Mouse (Mus musculus) right cerebral cortex, adult 2 months (tissue): ENCODE measurements around the gene Ppia.
"Not testable (repeated sequence)": the region's sequence is repeated elsewhere in the genome, so short reads cannot be mapped to it uniquely, and the experiment has no call there.

ENCODE experiments used
- DNase-seq, 2 experiments: peaks; one replicate each; pipeline ENCODE4 v3.0.0; 2021 to 2022; ENCODE audit warnings: low spot score in 2 of 2

Gene Ppia

DNA sequence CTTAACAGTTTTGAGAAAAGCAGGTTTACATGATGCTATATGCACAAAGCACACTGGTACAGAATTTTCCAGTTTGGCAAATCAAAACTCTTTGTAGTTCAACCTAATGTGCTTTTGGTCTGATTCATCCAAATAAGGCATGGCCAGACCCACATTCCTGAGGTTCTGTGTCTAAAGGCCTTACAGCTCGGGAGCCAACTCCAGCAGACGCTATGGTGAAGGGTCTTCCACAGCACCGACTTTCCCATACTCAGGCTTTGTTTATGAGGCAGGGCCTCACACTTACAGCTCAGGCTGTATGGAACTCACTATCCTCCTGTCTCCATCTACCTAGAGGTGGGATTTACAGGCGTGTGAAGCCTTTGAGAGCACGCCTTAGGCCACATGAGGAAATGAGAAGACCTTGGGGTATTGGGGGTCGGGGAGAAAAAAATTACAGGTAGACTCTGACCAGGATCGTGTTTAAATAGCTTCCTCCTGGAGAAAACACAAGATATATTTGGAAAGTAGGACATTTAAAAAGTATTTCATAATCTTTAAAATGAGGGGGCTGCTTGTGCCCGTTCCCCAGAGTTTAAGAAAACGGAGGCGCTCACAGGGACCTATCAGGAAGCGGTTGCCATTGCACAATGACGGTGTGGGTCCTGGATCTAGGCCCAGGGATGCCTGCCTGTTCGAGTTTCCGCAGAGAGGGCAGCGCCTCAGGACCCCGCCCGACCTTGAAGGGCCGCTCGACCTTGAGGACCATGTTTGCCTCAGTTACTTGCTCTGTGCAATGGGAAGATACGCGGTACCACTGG, at the start of gene Ppia:
Gene Ppia (plus strand): TSS at position 693 of the 800 bp plus-strand sequence.
- DNase-seq: no peak

DNA sequence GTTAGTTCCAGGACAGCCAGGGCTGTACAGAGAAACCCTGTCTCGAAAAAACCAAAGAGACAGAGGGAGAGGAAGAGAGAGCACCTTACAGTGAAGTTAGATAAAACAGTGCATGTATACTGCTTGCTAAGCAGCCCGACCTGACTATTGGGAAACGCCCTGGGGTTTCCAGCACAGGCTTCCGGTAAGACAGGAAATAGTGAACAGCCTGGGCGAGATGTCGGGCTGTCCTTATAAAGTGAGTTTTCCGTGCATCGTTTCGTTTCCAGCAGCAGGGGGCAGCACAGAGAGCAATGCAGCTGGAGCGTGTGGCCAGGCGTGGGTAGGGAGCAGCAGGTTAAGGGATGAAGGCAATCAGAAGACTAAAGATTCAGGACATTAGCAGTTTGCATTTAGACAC, 49.4 kb upstream of the Ppia start:
- DNase-seq: peak; percentile 56 to 68

DNA sequence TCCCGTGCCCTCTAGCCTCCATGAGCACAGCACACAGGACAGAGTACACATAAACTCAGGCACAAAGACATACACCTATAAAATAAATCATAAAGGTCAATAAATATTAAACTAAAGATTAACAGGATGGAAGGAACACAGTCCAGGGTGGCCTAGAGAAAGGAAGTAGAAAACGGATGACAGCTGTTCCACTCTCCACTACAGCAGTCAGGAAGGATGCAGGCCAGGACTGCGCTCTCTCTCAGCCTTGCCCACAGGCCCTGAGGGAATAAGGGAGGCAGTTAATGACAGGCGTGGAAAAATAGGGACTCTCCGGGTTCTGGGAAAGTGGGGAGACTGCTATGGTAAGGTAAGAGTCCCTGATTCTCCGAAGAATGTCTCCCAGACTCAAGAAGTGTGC, 48.8 kb upstream of the Ppia start:
- no peak for DNase-seq

DNA sequence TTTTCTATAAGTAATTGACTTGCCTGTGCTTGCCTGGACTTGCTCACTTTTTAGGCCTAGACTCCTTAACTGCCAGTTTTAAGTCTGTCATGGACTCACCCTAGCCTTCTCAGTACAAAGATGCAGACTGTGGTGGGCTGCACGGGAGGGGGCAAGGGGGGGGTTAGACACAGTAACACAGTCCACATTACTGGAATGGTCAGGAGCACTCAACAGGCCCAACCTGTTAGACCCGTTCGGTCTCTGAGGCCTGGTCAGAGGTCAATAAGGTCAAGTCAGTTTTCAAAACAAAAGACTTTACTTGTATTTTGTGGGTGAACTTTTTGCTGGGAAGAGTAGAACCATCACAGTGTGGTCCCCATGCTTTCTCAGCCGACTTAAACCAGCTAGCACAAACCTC, 48.1 kb upstream of the Ppia start:
- DNase-seq: no peak

DNA sequence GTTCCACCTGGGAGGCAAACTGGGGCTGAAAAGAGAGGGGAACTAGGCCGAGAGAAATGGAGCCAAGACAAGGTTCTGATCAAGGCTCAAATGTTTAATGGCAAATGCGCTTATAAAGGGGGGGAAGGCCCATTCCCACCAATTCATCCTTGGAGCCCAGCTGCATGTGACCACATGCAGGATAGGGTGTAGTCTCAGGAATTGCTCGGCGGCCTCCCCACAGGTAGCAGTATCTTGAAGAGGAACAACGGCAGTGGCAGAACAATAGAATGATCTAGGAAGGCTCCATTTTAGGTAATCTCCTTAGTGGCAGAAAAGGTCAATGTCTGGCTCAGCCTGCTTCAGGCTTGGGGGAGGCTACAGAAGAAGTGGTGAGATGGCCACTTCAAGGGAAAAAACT, 47.3 kb upstream of the Ppia start:
- not testable (repeated sequence) for DNase-seq

DNA sequence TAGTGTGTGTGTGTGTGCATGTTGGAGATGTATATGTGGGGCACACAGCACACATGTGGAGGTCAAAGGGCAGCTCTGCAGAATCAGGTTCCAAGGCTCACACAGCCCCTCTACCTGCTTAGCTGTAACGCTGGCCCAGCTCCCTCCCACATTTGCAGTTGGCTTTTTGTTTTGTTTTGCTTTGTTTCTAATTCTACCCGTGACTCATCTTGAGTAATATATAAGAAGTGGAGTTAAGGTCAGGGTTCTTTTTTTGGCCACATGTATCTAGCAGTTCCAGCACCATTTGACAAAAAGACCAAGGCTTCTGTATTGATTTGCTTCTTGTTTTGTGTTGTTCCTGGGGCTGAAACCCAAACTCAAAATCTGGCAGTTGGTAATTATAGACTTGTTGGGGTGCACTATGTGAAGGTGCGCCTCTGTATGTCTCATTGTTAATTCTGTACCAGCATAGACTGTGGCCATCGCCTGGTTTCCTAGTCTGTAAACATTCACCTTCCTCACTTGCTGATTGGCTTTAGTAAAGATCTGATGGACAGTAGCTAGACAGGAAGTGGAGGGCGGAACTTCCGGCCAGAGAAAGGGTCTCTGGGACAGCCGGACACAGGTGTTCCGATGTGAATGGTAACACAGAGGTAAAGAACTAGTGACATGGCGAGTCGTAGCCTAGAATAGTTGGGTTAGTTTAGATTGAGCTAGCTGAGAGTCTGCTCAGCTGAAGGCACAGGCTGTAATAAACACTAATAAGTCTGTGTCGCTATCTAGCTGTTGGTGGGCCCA, 43.7 kb upstream of the Ppia start:
- no peak for DNase-seq

DNA sequence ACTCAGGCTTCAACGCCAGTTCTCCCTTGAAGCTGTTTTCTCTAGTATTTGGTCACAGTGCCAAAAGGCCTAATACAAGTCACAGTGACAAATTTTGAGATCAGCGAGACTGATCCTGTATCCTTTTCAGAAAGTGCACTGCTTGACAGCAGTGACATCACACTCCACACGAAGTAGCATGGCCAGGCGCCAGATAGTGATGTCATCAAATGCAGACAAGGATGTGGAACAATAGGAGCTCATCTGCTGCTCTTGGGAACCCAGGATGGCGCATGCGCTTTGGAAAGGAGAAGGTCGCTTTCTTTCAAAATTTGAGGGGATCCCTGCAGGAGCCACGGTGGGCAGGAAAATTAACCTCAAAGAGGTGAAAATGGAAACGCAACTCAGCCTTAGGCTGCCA, 42.5 kb upstream of the Ppia start:
- DNase-seq: no peak

DNA sequence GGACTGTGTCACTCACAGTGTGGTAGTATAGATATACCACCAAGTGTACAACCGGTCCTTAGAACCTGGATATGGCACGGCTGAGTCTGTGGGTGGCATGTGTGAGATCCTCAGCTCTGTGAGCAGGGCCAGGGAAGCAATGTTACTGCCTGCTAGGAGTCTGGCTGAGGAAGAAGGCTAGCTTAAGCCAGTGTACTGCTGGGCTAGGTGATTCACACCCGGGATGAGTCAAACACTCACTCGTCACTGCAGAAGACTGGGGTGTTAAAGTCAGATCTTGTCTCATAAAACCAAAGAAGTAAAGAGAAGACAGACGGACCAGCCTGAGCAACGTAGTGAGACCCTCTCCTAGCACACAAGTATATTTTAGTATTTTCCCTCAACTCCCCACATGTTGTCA, 34.3 kb upstream of the Ppia start:
- DNase-seq: no peak

DNA sequence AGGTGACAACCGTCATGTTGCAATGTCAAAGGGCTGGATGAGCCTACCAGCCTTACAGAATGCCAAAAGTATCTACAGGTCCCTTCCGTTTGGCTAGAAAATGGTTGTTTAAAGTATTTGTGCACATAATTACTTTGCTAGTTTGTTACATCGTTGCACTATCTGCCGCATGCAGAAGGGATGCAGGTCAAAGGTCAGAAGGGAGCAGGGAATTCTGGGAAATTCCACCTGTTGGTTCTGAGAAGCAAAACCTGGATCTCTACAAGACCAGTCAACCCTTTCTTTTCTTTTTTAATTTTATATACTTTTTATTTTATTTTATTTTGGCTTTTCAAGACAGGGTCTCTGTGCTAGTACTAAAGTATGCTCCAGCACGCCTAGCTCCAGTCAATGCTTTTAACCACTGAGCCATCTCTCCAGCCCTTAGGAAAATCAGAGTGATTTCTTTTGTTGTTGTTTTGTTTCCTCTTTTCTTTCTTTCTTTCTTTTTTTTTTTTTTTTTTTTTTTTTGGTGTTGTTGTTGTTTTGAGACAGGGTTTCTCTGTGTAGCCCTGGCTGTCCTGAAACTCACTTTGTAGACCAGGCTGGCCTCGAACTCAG, 27.0 kb upstream of the Ppia start:
- no peak for DNase-seq

DNA sequence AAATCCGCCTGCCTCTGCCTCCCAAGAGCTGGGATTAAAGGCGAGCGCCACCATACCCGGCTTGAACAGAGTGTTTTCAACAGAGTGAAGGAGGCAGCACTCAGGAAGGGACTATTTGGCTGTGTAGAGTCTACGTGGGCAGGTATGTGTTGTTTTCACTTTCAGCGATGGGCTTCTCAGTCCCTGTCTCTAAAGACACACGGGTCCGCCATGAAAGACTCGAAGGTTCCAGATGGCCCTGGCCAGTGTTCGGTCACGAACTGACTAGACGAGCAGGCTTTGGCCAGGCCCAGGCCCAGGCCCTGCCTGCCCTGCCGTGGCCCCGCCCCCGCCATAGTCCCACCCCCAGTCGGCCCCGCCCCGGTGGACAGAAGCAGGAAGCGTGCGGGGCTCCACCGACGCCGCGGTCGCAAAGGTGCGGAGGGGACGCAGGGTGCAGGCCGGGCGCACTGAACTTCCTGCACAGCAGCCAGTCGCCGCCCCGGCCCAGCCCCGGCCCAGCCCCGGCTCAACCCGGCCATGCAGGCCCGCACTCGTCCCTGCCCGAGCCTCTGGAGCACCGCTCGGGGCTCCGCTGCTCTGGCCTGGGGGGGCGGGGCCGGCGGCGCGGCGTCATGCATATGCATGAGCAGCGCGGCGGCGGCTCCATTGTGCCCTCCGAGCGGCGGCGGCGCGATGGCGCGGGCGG, 26.4 kb upstream of the Ppia start, which contains the start of gene Zmiz2:
Gene Zmiz2 (plus strand): TSS at position 349 of the 688 bp plus-strand sequence.
- DNase-seq: peak; percentile 90 to 96

DNA sequence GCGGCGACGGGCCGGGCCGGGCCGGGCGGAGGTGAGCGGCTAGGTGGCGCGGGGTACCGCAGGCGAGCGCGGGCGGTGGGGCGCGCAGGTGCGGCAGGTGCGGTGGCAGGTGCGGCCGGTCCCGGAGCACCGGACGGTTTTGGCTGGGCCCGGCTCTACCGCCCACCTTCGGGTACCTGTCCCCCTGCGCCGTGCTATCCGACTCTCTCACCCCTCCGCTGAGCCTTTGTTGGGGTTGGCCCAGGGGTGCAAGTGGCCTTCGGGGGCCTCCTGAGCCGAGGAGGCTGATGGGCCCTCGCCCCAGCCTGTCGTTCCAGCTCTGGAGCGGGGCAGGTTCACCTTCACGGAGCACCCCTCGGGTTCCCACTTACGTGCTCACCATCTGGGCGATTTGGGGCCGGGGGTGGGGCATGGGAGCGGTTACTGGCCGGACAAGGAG, 25.7 kb upstream of the Ppia start:
- no peak for DNase-seq

DNA sequence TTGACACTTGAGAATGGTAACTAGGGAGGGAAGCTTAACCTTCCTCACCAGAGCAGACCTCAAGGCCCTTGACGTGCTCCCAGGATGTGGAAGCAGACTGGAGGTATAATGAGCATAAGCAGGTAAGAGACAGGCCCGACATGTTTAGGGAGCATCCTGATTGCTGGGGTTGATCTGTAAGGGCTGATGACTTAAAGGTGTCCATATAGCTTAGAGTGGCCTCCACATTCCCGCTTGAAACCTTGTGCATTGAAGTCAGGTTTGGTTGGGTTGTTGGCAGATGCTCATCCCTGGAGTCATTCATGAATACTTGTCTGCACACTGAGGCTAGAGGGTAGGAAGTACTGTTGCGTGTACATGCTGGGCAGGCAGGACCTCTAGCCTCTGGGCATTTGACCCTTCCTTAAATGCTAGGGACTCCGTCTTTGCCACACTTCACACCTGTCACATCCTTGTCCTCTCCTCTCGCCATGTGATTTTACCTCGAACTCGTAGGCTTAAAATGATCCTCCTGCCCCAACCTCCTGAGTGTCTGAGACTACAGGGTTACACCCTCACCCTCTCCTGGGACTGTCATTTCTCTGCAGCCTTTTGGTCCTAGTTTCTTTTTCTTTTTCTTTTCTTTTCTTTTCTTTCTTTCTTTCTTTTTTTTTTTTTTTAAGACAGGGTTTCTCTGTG, 24.7 kb upstream of the Ppia start:
- DNase-seq: peak in 1 of 2 experiments; percentile 2

DNA sequence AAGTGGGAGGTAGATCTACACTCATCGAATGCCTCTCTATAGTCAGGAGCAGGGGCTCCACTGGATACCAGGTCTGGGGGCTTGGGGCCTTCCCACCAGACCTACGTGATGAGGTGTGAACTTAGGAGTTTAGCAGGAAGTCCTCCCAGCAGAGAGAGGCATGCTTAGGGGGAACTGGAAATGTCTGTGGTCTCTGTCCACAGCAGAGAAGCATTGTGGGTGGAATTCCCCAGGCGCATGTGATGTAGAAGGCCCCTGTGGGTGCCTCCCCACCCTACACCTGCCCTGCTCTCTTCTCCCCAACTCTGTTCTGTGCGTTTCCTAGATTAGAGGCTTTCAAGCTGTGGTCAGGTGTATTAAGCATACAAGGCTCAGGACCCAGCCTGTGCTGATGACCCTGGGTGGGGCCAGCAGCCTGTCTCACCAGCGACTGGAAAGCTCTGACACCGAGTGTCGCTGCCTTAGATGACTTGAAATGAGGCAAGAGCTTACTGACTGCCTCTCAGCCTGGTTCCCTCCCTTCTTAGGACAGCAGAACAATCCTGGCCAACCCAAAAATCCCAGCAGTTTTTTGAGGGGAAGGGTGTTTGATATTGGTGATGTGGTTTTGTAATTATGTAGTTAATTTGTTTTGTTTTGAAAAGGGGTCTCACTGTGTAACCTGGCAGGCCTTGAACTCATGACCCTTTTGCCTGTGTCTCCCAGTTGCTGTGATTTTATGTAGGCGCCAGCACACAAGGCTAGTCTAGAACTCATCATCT, 23.5 kb upstream of the Ppia start:
- no peak for DNase-seq

DNA sequence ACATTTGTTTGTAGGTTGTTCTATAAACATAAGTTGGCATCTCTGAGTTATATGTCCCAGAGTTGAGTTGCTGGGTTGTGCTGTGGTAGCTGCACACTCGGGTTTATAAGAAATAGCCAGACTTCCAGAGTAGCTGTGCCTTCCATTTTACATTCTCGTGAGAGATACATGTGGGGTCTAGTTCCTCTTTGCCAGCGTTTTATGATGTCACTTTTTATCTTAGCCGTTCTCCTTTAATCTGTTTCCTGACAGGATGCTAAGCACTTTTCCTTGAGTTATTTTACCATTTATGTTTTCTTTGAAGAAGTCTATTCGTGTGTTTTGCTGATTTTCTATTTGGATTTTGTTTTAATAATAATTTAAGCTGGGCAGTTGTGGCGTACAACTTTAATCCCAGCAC, 22.4 kb upstream of the Ppia start:
- DNase-seq: no peak

DNA sequence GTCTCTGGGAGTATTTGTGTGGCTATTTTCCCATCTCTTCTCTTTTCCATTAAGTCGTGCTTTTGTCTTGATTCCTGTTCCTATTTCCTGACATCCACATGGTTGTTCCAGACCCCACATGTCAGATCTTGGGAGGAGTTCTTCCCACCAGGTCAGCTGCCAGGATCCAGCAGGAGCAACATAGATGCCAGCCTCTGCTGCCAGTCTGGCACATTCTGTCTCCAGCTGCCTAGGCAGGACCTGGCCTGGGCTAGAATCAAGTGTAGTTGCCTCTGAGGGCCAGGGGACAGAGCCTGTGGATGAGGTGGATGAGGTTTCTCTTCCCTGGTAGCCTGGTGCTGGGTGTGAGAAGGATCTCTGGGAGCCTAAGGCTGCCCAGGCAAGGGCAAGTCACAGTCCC, 21.4 kb upstream of the Ppia start:
- DNase-seq: no peak

DNA sequence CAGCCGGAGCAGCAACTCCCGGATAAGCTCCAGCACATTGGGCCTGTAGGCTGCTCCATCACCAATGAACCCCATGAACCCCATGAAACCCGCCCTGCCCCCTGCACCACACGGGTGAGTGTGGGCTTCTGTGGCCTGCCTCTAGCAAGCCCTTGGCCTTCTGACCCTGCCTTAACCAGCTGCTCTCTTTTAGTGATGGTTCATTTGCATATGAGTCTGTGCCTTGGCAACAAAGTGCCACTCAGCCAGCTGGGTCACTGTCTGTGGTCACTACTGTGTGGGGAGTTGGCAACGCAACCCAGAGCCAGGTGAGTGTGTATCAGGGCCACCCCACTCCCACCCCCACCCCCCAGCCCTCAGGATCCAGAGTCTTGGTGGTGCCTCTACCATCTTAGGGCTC, 19.7 kb upstream of the Ppia start:
- DNase-seq: no peak

DNA sequence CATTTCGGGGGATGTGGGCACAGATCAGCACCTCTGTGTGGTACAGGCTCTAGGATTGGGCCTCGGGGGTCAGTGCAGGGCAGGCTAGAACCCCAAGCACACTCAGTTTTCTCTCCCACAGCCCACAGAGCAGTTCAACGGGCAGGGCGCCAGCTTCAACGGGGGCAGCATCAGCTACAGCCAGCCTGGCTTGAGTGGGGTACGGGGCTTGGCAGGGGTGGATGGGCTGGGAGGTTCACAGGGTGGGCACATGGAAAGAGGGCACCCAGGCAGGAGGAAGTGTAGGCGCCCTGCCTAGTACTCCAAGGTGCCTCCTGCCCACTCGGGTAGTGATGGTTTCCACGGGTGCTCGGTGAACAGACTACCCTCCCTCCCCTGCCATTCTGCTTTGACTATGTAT, 17.1 kb upstream of the Ppia start:
- DNase-seq: no peak

DNA sequence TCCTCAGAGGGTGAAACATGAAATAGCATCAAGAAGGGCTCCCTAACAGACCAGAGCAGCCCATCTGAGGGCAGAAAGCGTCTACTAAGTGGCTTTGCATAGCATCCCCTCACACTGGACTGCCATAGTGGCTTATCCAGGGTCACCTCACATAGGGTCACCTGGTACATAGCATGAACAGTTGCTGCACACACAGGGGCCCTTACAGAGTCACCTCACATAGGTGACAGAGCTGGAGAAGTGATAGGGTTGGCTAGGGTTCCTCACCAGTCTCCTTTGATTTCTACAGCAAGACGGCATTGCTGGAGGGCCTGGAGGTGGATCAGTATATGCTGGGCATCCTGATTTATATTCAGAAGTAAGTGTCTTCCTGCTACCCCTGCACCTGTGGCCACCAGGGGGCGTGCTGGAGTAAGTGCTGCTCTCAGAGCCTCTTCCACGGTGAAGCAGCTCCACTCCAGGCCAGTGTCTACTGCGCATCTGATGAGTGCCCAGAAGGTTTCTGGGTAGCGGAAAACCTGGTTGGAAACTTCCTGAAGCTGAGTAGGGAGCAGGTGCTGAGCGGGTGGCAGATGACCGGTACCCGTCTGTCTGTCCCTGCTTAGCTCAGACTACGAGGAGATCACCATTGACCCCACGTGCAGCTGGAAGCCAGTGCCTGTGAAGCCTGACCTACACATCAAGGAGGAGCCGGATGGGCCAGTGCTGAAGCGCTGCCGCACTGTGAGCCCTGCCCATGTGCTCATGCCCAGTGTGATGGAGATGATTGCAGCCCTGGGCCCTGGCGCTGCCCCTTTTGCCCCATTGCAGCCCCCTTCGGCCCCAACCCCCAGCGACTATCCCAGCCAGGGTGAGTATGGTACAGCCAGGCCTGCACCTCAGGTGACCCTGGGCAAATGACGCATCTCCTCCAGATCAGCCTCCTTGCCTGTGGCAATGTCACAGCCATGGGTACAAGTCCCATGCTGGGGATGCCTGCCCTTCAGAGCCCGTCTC, 12.4 kb upstream of the Ppia start:
- DNase-seq: peak; percentile 51 to 65

DNA sequence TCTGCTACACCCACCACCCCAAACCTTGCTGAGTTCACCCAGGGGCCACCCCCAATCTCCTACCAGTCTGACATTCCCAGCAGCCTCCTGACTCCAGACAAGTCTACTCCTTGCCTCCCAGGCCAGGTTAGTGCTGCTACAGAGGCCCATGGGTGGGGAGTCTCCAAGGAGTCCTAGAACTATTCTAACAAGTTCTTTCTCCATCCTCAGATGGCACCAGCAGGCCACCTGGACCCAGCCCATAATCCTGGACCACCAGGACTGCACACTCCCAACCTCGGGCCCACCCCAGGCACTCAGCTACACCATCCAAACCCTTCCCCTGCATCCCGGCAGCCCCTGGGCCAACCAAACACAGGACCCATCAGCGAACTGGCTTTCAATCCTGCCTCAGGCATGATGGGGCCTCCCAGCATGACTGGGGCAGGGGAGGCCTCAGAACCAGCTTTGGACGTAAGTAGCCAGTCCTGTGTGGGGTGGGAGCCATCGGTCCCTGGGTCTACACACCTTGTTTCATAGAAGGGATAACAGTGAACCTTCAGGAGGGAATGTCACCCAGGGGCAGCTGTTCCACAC, 11.3 kb upstream of the Ppia start:
- DNase-seq: peak in 1 of 2 experiments; percentile 1
